Mouse (Mus musculus) kidney, adult 2 months (tissue): ENCODE measurements around the gene Pik3c2g. TPM values are rescaled to one million over a fixed set of nuclear protein-coding genes. Genes with fewer than 3 reads are reported as not detected.

Experiments
- DNase-seq: peaks from one replicate; pipeline ENCODE4 v3.0.0; 2021
- H3K27ac ChIP-seq: fragments of 200-500 bp; 2 replicates; pipeline ENCODE4 v1.5.1; 2012; ENCODE audit warnings: low read depth, low read length, control low read depth, inconsistent platforms; ENCODE audit not compliant: insufficient read depth
- H3K27me3 ChIP-seq: fragments of 200-500 bp; replicated peaks from 2 replicates; pipeline ENCODE4 v1.6.1; 2012; ENCODE audit warnings: mild to moderate bottlenecking, moderate library complexity, low read length, inconsistent platforms; ENCODE audit not compliant: control insufficient read depth, insufficient read depth
- H3K36me3 ChIP-seq: fragments of 200-500 bp; 2 replicates; pipeline ENCODE4 v1.6.1; 2012; ENCODE audit warnings: mild to moderate bottlenecking, moderate library complexity, low read length, inconsistent platforms; ENCODE audit not compliant: control insufficient read depth, insufficient read depth
- H3K4me1 ChIP-seq: fragments of 200-500 bp; 2 replicates; pipeline ENCODE4 v1.6.1; 2011; ENCODE audit warnings: low read length; ENCODE audit not compliant: control insufficient read depth, insufficient read depth
- H3K4me3 ChIP-seq: fragments of 200-500 bp; 2 replicates; pipeline ENCODE4 v1.5.1; 2011; ENCODE audit warnings: mild to moderate bottlenecking, low read depth, low read length, control low read depth; ENCODE audit not compliant: insufficient read depth
- CTCF ChIP-seq: fragments of 200-500 bp; conservative IDR thresholded peaks from 2 replicates; pipeline ENCODE4 v1.5.1; 2011; ENCODE audit warnings: low read depth, mild to moderate bottlenecking, control low read depth, low read length, moderate library complexity, mixed read lengths; ENCODE audit not compliant: insufficient read depth, insufficient read length
- POLR2A ChIP-seq: fragments of 200-500 bp; IDR thresholded peaks from one replicate; pipeline ENCODE4 v1.6.1; 2011; ENCODE audit warnings: low read depth, low read length, control low read depth
- WGBS: fragments of 180-500 bp; shearing (Covaris S2); methylation state at CpG from one replicate; pipeline ENCODE4 v1.1.7; 2018; 5-methylcytosine and 5-hydroxymethylcytosine counted together
- polyA plus RNA-seq: library from polyadenylated mRNA; depleted of rRNA; stranded (reverse); fragments of >200 nt; gene quantifications from 2 replicates; pipeline ENCODE4 v1.2.3, GENCODE M21; 2012

Gene Pik3c2g
- polyA plus RNA-seq, 1 experiment, result 11.8 TPM

- WGBS, result 51% methylated on average over 18 of the region's 18 CpGs
- no peaks in the 10 kb centered on the region for H3K36me3 ChIP-seq
- DNase-seq, result peak; percentile 29
- no peak overlapping the region for H3K4me3 ChIP-seq
- H3K4me1 ChIP-seq, result 0 out of 2 replicates have a peak, but pooled peaks cover 3% of the 10 kb centered on the region
- H3K27ac ChIP-seq, result no peak overlapping the region
- no peaks in the 10 kb centered on the region; the same call in 1 of the 2 replicates for H3K27me3 ChIP-seq
- no peak for TF ChIP-seq POLR2A
- TF ChIP-seq CTCF, result peak; percentile 22; the same call in 1 of the 2 replicates
Measured at GRCm38 (mm10) chr6:139577026-139577861, 9.8 kb upstream of the Pik3c2g start.

DNA sequence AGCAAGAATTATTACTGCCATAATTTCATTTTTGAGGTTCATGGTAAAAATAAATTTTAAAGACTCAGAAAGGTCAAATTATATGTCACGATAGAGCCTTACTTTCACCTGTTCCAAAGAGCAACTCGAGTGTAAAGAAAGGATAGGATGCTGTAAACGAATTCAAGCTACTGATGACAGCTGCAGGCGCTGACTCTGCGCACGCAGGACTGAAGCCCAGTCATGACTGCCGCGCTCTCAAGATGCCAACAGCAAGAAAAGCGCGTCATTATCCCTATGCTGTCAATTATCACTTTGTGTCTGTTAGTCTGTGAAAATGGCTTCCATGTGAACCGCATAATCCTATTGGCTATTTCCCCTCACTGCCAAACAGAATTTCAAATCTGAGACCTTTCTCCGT, 457 bp downstream of the Pik3c2g start:
- peak overlapping the region; percentile 44 for H3K4me3 ChIP-seq
- peaks cover 4% of the 10 kb centered on the region; the same call in 1 of the 2 replicates for H3K4me1 ChIP-seq
- DNase-seq, result no peak
- H3K27me3 ChIP-seq, result no peaks in the 10 kb centered on the region
- no peak for TF ChIP-seq POLR2A
- no peak for TF ChIP-seq CTCF
- WGBS, result 77% methylated on average over 12 of the region's 12 CpGs
- no peaks in the 10 kb centered on the region for H3K36me3 ChIP-seq
- no peak overlapping the region for H3K27ac ChIP-seq

DNA sequence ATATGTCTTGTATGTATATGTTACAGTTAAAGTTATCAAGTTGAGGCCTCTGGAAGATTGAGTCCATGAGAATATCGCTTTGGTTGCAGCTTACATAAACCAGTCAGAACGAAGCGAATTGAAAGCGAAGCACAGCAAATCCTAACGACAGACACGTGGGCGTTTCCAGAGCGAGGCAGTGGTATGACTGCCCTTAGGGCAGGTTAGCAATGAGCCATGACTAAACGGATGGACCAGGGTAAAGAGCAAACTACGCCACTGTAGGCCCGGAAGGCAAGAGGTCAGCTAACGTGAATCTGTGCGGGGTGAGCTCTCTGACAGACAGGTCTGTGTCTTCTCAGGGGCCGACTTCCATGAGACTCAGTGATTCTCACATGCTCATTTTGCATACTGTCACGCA, 1.4 kb downstream of the Pik3c2g start:
- H3K27me3 ChIP-seq, result no peaks in the 10 kb centered on the region
- TF ChIP-seq CTCF, result no peak
- peak; percentile 93 for DNase-seq
- H3K4me1 ChIP-seq, result peaks cover 5% of the 10 kb centered on the region; the same call in 1 of the 2 replicates
- 28% methylated on average over 15 of the region's 15 CpGs for WGBS
- H3K4me3 ChIP-seq, result no peak overlapping the region
- H3K27ac ChIP-seq, result no peak overlapping the region
- H3K36me3 ChIP-seq, result no peaks in the 10 kb centered on the region

DNA sequence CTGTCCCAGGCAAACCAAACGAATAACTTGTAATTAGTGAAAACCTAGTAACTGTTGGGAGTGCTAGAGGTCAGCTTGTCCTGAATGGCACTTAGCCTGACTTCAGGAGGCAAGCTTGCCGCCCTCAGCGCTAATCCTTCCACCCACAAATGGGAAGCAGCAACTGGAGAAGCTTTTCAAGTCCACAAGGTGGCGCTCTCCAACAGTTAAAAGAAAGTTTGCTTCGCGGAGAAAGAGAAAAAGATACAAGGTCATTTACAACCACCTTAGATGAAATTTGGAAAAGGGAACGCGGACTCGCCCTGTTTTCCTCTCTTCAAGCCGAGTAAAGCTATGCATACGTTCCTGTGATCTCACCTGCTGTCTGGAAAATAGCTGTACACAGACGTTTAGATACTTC, 2.3 kb downstream of the Pik3c2g start:
- no peak for TF ChIP-seq POLR2A
- peak; percentile 67 for TF ChIP-seq CTCF
- peaks cover 8% of the 10 kb centered on the region; the same call in 1 of the 2 replicates for H3K4me1 ChIP-seq
- no peaks in the 10 kb centered on the region; the same call in 1 of the 2 replicates for H3K27me3 ChIP-seq
- H3K36me3 ChIP-seq, result no peaks in the 10 kb centered on the region
- 5% methylated on average over 12 of the region's 12 CpGs for WGBS
- H3K27ac ChIP-seq, result peak overlapping the region; percentile 76; the same call in 1 of the 2 replicates
- 0 out of 2 replicates have a peak overlapping the region, but pooled peaks have one; percentile 24 for H3K4me3 ChIP-seq
- peak; percentile 88 for DNase-seq

- Histone ChIP-seq H3K27me3 (no peaks in the 10 kb centered on the region; the same call in 1 of the 2 replicates), H3K36me3 (no peaks in the 10 kb centered on the region), H3K4me1 (peaks cover 8% of the 10 kb centered on the region; the same call in 1 of the 2 replicates), H3K4me3 (no peak overlapping the region), H3K27ac (peak overlapping the region; percentile 62)
- TF ChIP-seq CTCF (no peak), POLR2A (no peak)
- DNase-seq, result peak; percentile 79
- WGBS, result 37% methylated on average over 9 of the region's 9 CpGs
Measured at GRCm38 (mm10) chr6:139589854-139590253, 2.8 kb downstream of the Pik3c2g start.

GRCm38 (mm10) chr6:139592081-139592480, 5.1 kb downstream of the Pik3c2g start:
- no peaks in the 10 kb centered on the region for H3K36me3 ChIP-seq
- no peaks in the 10 kb centered on the region; the same call in 1 of the 2 replicates for H3K27me3 ChIP-seq
- no peak overlapping the region for H3K4me3 ChIP-seq
- peaks cover 8% of the 10 kb centered on the region; the same call in 1 of the 2 replicates for H3K4me1 ChIP-seq
- DNase-seq, result no peak
- TF ChIP-seq CTCF, result no peak
- TF ChIP-seq POLR2A, result no peak
- 48% methylated on average over 3 of the region's 3 CpGs for WGBS
- H3K27ac ChIP-seq, result no peak overlapping the region

DNA sequence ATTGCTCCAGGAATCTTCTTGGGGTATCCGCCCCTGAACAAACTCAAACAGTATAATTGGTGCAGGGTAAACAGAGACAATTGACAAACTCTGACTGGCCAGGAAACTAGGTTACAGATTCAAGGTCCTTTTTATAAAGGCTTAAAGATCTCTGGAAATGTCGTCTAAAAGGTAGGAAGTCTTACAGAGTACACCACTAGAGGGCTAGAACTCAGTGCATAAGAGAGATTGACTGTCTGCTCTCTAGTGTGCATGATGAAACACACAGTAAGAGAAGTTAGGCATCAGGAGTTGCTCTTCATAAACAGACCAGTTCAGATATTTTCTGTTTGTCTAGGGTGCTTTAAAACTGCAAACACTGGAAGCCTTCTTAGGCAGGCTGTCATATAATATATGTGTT, 9.4 kb downstream of the Pik3c2g start:
- no peak overlapping the region for H3K27ac ChIP-seq
- TF ChIP-seq CTCF (no peak), POLR2A (no peak)
- no peaks in the 10 kb centered on the region for H3K36me3 ChIP-seq
- H3K4me3 ChIP-seq, result no peak overlapping the region
- H3K4me1 ChIP-seq, result peaks cover 4% of the 10 kb centered on the region; the same call in 1 of the 2 replicates
- H3K27me3 ChIP-seq, result no peaks in the 10 kb centered on the region; the same call in 1 of the 2 replicates
- no peak for DNase-seq
- WGBS, result 45% methylated on average over 2 of the region's 2 CpGs
